Mouse (Mus musculus) inflammation-experienced regulatory T-cells, adult 16 weeks (primary cell): Measurements from ENCODE around the gene Fcrl6. TPM values are rescaled to one million over a fixed set of nuclear protein-coding genes. Genes with fewer than 3 reads are reported as not detected.

Experiments
- polyA plus RNA-seq: library from polyadenylated mRNA; unstranded; fragments of 100-300 nt; shearing (Covaris generic); gene quantifications from one replicate; pipeline ENCODE4 v1.2.1, GENCODE M21; 2017

Fcrl6 gene
- polyA plus RNA-seq: not detected

GRCm38 (mm10) chr1:172602326-172602725, at the start of gene Fcrl6:
Fcrl6 (minus strand) TSS chr1:172602551.

GRCm38 (mm10) chr1:172632451-172633326, 30.3 kb upstream of the Fcrl6 start, which contains the start of gene Dusp23:
Dusp23 (minus strand) TSS chr1:172632962.

GRCm38 (mm10) chr1:172590385-172590784, 12.0 kb downstream of the Fcrl6 start, which contains the start of gene Slamf8:
Slamf8 (minus strand) TSS chr1:172590568.

GRCm38 (mm10) chr1:172555638-172556037, 46.7 kb downstream of the Fcrl6 start, which contains the start of gene Vsig8:
Vsig8 (plus strand) TSS chr1:172555938.

Other genes with a start within 250 kb of the Fcrl6 start
- 11.8 TPM for gene Pigm, start 226.0 kb downstream of the Fcrl6 start, polyA plus RNA-seq
- 0.37 TPM for gene Slamf9, start 127.2 kb downstream of the Fcrl6 start, polyA plus RNA-seq
- gene Igsf9, start 120.8 kb downstream of the Fcrl6 start, polyA plus RNA-seq: 1.2 TPM
- 397 TPM for gene Tagln2, start 102.5 kb downstream of the Fcrl6 start, polyA plus RNA-seq
- gene Cfap45, start 81.8 kb downstream of the Fcrl6 start, polyA plus RNA-seq: 0.34 TPM
- gene Vsig8, start 46.6 kb downstream of the Fcrl6 start, polyA plus RNA-seq: not detected
- 1.4 TPM for gene Slamf8, start 12.0 kb downstream of the Fcrl6 start, polyA plus RNA-seq
- gene Dusp23, start 30.4 kb upstream of the Fcrl6 start, polyA plus RNA-seq: 6.7 TPM
- not detected for gene Crp, start 95.5 kb upstream of the Fcrl6 start, polyA plus RNA-seq